Mouse (Mus musculus) cerebellum, postnatal 10 days (tissue): ENCODE measurements around the gene Ppp1r16b.

Source experiments
- DNase-seq, 2 experiments: peaks; one replicate each; pipeline ENCODE4 v3.0.0; 2021; ENCODE audit warnings: mixed read lengths in 2 of 2

Gene Ppp1r16b

DNA sequence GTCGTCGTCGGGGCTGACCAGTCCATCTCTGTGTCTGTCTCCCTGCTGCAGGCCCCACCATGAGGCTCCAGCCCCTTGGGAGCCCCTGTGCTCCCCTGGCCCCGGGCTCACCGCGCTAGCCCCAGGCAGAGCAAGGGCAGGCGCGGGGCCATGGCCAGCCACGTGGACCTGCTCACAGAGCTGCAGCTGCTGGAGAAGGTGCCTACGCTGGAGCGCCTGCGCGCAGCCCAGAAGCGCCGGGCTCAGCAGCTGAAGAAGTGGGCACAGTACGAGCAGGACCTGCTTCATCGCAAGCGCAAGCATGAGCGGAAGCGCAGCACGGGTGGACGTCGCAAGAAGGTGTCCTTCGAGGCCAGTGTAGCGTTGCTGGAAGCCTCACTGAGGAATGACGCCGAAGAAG, 30.6 kb downstream of the Ppp1r16b start:
- no peak for DNase-seq

DNA sequence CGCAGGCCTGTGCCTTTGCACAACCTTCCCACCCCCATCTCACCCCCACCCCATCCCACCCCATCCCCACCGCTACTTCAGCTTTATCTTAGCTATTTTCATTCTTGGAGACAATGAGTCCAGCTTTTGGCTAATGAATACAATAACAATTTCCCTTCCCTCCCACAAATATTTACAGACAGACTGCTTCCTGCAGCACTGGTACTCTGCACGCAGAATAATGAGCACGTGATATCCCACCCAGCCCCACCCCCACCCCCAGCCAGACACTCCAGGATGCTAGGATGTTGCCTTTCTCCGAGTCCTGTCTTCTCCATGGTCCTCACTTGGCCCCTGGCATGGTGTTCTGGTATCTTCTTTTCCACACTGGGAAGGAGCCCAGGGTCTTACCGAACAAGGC, 31.3 kb downstream of the Ppp1r16b start:
- no peak for DNase-seq

DNA sequence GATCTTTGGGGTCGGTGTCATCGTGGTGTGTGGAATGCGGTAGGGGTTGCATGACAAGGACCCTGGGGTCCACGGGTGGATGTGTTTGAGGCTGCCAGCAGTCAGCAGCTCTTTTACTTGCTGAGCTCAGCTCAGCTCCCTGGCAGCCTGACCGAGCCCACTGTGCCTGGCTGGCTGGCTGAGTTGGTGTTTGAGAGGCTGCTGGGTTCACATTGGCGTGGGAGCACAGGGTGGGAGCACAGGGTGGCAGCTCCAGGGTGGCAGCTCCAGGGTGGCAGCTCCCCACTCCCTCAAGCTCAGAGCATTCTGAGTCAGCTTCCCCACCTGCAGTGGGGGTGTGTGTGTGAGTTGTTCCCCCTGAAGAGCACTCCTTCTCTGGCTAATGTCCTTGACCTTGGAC, 34.7 kb downstream of the Ppp1r16b start:
- peak in 1 of 2 experiments; percentile 42 for DNase-seq

DNA sequence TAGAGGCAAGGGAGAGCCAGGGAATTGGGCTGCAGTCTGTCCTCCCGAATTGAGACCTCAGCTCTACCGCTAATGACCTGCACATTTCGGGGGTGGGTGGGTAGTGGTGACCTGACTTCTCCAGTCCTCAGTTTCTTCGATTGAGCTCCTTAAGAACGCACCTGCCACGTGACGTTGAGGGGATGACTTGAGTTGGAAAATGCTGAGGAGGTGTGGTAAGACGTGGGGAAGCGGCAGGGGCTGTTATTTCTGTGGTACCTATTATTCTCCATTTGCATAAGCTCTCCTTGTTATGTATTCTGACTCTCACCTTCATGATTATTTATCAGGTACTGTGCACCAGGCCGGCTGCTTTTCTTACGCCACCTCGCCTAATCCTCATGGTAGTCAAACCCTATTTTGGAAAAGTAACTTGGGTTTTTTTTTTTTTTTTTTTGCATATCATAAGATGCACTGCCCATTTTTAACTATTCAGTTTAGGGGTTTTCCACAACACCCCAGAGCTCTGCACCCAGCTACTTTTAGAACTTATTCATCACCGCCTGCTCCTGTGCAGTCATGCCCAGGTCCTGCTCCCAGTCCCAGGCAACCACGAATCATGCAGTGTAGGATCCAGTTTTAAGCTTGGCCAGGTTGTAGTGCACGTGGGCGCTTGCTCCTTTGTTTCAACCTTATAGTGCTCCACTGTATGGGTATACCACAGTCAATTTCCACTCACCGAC, 35.5 kb downstream of the Ppp1r16b start:
- DNase-seq = no peak

DNA sequence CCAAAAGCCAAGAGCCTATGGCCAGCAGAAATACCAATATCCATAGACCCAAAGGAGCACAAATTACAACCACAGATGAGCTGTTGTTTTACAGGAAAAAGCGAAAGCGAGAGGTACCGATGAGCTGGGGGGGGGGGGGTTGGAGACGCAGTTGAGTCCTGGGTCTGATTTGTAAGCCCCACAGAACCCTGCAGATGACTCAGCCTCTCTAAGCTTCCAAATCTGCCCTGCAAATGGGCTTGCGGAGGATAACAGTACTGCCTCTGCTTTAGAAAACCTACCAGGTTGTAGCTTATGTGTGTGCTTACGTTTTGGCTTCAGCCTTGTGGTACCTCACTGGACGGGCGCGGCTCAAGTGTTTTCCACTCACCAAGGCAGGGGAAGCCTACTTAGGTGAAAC, 36.3 kb downstream of the Ppp1r16b start:
- DNase-seq = no peak

DNA sequence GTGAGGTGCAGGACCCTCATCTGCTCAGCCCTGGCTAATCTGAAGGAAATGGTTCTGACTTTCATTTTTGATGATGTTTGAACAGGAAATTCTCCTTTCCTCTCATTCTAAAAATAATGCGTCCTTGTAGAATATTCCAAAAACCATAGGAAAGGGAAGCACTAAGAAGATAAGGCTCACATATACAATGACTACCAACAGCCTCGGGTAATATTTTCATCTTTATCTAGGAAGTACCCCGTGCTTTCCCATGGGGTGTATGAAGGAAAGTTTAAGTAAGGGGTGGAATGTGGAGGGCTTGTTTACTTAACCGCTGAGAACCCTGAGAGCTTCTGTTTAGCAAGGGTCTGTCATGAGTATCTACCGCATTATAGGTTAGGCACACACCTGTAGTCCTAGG, 37.0 kb downstream of the Ppp1r16b start:
- DNase-seq = no peak

DNA sequence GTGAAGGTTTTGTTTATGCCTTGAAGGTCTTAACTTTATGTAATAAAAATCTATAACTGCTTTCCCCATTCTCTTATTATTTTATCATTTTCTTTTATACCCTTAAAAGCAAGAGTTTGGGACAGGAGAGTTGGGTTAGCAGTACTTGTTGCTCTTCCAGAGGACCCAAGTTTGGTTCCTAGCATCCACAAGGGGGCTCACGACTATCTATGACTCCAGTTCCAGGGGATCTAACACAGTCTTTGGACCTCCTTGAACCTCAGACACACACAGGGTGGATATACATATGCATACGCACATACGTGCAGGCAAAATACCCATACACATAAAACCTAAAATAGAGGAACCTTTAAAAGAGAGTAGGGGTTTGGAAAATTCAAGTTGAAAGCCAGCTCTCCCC, 39.5 kb downstream of the Ppp1r16b start:
- DNase-seq = no peak

DNA sequence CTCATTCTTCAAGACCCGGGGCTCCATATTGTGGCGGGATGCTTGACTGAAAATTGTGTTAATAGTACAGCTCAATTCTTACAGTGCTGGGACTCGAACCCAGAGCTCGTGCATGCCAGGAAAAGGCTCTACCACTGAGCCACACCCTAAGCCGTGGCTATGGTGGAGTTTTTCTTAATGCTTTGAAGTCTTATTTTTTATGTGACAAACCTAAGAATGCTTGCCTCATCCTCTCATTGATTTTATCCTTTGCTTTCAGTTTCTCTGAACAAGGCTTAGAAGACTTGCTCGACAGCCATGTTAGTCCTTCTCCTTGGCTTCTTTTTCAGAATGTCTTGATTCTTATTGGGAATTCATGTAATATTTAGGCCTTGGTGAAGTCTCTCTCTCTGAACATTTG, 40.3 kb downstream of the Ppp1r16b start:
- DNase-seq = no peak

DNA sequence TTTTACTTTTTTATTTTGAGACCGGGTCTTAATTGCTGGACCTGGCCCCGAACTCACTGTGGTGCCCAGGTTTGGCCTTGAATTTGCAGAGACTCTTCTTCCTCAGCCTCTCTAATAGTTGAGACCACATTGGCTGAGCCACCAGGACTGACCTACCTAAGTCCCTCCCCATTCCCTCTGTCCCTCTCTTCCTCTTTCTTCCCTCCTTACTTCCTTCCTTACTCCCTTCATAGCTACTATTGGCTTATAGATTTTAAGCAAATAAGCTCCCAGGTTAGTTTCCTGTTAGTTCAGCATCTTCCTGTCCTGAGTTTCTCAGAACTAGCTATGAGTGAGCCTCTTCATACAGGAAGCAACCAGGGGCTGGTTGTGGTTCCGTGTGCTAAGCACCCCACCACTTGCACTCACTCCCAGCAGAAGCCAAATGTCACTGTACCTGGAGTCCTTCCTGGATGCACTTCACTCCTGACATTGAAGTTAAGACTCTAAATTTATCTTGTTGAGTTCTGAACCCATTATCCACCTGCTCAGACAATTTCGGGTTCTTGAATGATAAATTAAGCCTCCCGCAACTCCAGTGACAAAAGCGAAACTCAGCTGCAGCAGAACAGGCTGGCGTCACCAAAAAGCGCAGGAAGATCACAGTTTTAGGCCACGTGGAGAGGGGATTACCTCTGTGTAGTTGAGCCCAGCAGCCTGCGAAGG, 41.7 kb downstream of the Ppp1r16b start:
- DNase-seq = no peak

DNA sequence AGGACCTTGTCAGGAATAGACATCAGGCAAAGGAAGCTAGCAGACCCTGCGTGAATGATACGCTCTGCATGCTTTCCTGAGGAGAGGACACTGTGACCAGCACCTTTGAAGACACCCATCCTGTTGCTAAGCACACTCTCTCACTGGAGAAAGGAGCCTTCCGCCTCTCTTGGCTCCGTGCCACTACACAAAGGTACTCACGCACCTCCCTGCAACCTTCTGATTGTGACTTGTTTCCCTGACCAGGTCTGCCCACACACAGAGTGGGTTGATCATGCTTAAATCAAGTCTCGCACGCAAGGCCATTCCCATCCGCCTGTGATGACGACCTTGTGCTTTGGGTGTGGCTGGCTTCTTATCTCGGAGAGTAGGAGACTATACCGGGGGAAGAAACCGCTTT, 42.9 kb downstream of the Ppp1r16b start:
- DNase-seq = no peak

DNA sequence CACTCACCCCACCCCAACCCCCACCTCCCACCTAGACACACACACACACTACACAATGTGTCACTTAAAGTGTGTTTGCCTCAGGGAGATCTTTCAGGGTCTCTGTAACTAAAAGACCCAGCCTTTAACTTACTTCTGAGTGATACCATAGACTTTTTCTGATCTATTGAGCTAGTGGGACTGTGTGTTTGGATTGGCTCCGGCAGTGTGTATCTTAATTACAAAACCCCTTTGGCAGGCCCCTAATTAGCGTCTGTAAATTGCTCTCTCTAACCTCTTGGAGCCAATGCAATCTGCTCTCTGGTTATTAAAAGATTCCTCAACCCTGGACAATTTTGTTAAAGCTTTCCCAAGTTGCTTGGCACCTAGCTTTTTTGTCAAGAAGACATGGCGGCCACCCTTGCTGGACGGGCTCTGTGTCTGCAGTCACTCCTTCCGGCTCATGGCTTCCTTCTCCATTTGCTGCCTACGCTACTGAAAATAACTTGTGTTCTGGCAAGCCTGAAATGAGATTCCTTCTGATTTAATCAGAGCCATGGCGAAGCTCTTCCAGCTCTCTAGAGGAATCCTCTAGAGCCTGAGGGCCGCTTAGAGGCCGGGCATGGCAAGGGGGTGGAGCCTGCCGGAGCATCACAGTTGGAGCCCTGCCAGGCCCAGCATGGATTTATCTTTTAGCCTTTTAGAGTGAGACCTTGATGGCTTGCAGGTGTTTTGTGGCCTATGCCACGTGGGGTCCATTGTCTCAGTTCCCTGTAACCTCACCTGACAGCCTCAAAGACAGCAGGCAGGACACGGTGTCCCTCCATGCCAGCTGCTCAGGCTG, 46.9 kb downstream of the Ppp1r16b start:
- DNase-seq = peak; percentile 61 to 67

DNA sequence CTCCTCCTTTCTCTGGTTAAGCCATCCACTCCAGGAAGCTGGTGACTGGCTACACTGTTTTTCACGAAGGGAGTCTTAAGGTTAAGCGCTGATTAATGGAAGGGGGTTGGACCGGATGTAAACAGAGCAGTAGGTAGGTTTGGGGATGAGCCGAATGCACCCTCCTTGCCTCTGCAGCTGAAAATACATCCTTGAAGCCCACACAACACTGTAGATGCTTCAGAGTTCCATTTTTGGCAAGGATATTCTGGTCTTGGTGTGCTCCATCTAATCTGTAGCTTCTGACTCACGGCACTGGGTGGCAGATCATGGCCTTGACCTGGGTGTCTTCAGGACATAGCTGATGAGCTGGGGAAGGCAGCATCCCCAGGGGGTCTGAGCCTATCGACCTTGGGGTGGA, 49.6 kb downstream of the Ppp1r16b start:
- DNase-seq = no peak

DNA sequence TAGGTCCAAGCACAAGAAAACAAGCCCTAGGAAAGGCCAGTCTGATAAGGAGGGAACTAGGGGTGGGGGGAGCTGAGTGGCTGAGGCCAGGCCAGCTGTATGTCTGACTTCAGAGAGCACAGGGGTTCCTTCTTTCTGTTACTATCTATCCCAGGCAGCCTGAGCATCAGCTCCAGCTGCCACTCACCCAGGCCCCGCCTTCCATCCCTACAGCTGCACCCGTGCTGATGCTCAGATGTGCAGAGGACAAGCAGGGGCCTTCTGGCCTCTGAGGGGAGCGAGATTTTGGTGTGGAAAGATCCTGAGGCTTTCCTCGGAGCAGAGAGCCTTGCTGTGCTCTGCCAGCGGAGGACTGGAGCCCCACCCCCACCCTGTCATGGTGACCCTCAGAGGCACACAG, 50.9 kb downstream of the Ppp1r16b start:
- DNase-seq = no peak

DNA sequence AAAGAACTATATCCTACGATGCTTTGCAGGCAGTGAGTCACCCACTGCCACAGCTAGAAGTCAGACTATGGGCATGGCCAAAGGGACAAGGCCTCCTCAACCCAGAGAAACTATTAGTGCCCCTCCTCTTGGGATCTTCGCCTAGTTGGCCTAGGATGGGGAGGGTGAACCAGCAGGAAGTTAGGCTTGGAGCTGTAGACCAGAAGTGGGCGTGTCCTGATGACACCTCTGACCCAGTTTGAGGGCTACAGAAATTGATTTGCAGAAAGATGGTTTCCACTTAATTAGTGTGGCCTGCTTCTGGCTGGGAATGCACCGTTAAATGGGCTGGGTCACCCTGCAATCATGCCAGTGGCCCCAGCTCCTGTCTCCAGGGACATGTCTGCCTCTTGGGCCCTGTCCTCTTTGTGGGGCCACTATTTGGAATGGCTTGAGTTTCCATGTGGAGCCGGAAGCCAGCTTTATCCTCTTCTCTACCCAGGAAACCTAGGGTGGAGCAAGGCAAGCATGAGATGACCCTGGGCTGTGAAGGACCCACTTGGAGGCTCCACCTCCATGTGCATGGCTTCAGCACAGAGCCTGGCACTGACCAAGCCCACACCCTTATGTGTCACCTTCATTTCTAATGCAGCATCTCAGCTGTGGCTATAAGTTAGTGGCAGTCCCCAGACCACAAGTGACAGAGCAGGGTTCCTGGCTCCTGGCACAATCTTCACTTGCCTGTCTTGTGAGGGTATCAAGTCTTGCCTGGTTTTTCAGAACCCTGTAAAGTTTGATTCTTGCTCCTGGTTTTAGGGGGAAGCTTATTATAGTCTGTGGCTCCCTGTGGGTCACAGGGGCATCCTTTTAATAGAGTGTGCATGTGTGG, 52.6 kb downstream of the Ppp1r16b start:
- DNase-seq = no peak

DNA sequence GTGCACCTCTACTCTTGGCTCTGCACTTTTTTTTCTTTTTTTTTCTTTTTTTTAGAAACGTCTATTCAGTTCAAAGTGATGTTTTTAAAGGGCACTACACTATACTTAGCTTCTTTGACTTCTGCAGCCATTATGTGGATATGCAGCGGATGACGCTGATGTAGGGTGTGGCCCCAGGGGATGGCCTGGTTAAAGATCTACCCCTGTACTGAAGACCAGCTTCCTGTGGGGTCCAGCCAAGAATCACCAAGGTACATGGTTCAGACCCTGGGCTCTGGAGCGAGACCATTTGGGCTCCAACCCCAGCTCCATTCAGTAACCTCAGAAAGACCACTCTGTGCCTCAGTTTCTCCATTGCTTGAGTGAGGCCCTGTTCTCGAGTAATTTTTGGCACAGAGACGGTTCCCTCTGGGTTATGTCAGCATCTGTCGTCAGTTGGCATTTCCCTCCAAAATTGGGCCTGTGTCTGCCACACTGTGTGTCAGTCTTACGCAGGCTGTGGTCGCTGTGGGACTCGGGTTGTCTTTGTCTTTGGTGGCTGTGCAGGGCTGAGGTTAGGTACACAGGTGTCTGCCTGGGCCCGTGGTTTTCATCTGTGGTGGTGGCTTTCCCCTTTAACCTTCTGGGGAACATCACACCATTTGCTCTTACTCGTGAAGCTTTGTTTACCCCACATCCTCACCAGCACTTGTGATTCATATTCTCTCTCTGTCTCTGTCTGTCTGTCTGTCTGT, 53.8 kb downstream of the Ppp1r16b start:
- no peak for DNase-seq

DNA sequence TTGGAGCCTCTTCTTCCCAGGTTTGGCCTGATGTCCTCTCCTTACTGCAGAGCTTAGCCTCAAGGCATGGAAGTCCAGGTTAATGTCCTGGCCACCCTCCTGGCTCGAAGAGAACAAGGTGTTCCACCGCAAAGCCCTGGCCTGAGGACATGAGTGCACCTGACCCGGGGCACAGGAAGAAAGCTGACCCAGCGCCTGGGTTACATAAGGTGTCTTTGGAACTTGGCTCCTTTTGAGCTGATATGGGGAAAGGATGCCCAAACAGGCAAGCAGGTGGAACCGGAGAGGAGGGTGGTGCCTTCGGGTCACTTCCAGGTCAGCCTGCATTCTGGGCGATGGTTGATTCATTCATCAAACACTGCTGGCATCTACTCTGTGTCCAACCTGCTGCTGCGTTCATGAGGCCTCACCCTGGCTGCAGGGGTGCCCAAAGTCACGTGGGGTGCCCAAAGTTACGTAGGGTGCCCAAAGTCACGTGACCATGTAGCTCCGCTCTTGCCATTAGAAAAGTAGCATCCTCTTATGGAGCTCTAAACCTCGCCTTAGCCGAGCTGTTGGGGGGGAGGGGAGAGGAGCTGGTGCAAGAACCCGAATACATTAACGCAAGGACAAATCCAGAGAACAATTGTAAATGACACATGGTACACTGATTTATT, 55.6 kb downstream of the Ppp1r16b start:
- DNase-seq = no peak

DNA sequence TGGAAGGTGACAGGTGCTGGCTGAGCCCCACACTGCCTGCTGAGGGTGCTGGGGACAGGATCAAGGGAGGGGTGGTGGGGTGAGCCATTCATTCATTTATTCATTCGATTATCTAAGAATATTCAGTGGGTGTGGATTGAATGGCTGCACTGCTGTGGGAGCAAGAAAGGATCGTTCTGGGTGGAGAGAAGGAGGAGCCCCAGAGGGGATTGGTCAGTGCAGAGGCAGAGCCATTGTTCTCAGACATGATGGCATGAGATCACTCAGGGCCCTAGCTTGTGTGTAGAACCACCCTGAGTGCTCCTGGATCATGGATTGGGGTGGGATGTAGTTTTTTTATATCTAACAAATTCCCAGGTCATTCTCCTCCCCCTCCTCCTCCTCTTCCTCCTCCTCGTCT, 56.3 kb downstream of the Ppp1r16b start:
- DNase-seq = no peak

DNA sequence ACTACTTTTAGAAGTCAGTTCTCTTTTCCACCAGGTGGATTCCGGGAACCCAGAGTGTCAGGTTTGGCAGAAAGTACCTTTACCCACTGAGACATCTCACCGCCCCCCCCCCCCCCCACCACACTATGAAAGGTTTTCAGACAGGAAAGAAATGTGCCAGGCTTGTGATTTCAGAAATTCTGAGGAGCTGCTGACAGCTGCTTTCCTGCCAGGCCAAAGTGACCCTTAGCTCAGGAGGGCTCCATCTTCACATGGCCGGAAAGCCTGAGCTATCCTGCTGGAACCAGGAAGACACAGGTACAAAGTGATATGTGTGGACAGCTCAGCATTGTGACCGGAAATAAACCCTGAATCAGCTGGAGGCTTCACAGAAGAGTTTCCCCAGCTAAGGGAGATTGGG, 56.9 kb downstream of the Ppp1r16b start:
- DNase-seq = no peak

DNA sequence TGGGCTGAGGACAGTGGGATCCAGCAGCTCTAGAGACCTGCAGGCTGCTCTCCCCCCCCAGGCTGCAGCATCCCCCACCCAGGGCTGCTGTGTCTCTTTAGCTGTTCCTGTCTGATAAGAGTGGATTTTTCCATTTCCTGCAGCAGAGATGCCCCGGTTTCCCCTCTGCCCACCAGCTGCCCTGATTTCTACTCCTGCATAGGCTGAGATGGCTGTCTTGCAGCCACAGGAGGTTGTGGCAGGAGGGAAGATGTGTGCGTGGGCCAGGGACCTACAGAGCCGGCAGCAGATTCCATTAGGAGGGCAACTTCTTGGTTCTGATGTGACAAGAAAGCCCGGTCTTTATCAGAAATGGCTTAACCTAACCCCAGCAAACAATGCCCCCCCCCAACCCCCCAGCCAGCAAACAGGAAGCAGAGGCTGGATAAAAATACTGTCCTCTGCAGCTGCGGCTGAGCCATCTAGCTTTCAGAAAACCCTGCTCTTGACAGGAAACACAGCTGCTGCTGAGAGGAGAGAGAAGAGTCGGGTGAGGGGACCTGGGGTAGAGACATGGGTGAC, 57.9 kb downstream of the Ppp1r16b start:
- no peak for DNase-seq

DNA sequence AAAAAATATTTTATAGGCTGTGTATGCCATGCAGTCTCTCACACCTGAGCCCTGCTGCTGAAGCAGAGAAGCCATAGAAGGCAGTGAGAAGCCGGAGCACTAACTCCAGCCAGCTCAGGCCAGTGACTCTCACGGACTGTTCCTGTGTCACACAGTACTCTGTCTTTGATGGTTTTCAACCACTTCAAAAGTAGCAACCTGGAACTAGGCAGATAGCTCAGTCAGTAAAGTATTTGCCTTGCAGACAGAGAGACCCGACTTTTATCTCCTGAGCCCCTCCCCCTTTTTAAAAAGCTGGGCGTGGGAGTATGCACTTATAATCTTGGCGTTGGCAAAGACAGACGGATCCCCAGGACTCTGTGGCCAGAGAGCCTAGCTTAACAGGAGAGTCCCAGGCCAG, 58.6 kb downstream of the Ppp1r16b start:
- DNase-seq = no peak

DNA sequence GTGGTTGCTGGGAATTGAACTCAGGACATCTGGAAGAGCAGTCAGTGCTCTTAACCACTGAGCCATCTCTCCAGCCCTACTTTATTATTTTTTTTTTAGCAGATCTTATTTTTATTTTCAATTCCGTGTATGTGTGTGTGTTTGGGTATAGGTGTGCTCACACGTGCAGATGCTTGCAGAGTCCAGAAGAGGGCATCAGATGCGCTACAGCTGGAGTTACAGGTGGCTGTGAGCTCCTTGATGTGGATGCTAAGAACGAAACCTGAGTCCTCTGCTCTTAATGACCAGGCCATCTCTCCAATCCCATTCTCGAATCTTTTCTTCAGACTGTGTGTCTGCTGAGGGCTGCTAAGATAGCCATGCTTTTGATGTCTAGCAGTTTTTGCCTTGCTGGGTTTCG, 61.1 kb downstream of the Ppp1r16b start:
- DNase-seq = no peak
